Mouse (Mus musculus): ENCODE measurements around the gene Lrrc42. TPM values are rescaled to one million over a fixed set of nuclear protein-coding genes. Genes with fewer than 3 reads are reported as not detected.

The Lrrc42 gene
- total and polyA plus RNA-seq, 3 experiments = 8.6 to 48.9 TPM; not detected in 1

GRCm38 (mm10) chr4:107280843-107281475, 27.6 kb upstream of the Lrrc42 start:
- no peaks in the 10 kb centered on the region for H3K27me3 ChIP-seq (ENCODE audit: control insufficient read depth in 1 of 2, insufficient read depth in 2 of 2, low read length in 2 of 2)
- no peak overlapping the region for H3K9ac ChIP-seq (ENCODE audit: control insufficient read depth, low read depth, low read length, poor library complexity, severe bottlenecking)
- peaks cover 0 to 7% of the 10 kb centered on the region in 2 experiments; a peak in 2 of 4 replicates for H3K4me1 ChIP-seq (ENCODE audit: control insufficient read depth in 1 of 2, insufficient read depth in 2 of 2, low read length in 2 of 2)
- no peak for TF ChIP-seq JUND (IDR thresholded peaks at IDR 0.05; ENCODE audit: low read depth, low read length)
- TF ChIP-seq USF1 (IDR thresholded peaks at IDR 0.05; ENCODE audit: low read depth, low read length) = peak; percentile 59; the same call in 1 of the 2 replicates
- no peaks in the 10 kb centered on the region for H3K9me3 ChIP-seq (replicated peaks; ENCODE audit: insufficient read depth, low read length)
- DNase-seq (ENCODE audit: low read depth, low spot score) = no peak
- H3K27ac ChIP-seq (ENCODE audit: control insufficient read depth, low read depth, low read length) = no peak overlapping the region
- H3K36me3 ChIP-seq (ENCODE audit: control insufficient read depth in 1 of 2, insufficient read depth in 2 of 2, low read length in 2 of 2) = peaks cover 0 to 3% of the 10 kb centered on the region in 2 experiments; a peak in 2 of 4 replicates
- no peak overlapping the region for H3K4me3 ChIP-seq (ENCODE audit: control insufficient read depth in 1 of 2, insufficient read depth in 1 of 2, low read depth in 2 of 2, low read length in 2 of 2)
- no peaks in the 10 kb centered on the region for H3K79me2 ChIP-seq (ENCODE audit: control insufficient read depth, insufficient read depth, low read length, poor library complexity)

GRCm38 (mm10) chr4:107278188-107278707, 24.9 kb upstream of the Lrrc42 start:
- DNase-seq (ENCODE audit: low read depth, low spot score) = no peak
- Histone ChIP-seq H3K9me3 (replicated peaks; ENCODE audit: insufficient read depth, low read length) (no peaks in the 10 kb centered on the region), H3K27ac (ENCODE audit: control insufficient read depth, low read depth, low read length) (no peak overlapping the region), H3K4me3 (ENCODE audit: control insufficient read depth in 1 of 2, insufficient read depth in 1 of 2, low read depth in 2 of 2, low read length in 2 of 2) (no peak overlapping the region), H3K27me3 (ENCODE audit: control insufficient read depth in 1 of 2, insufficient read depth in 2 of 2, low read length in 2 of 2) (no peaks in the 10 kb centered on the region), H3K79me2 (ENCODE audit: control insufficient read depth, insufficient read depth, low read length, poor library complexity) (no peaks in the 10 kb centered on the region), H3K36me3 (ENCODE audit: control insufficient read depth in 1 of 2, insufficient read depth in 2 of 2, low read length in 2 of 2) (peaks cover 0 to 3% of the 10 kb centered on the region in 2 experiments; a peak in 2 of 4 replicates), H3K4me1 (ENCODE audit: control insufficient read depth in 1 of 2, insufficient read depth in 2 of 2, low read length in 2 of 2) (peaks cover 0 to 7% of the 10 kb centered on the region in 2 experiments; a peak in 2 of 4 replicates), H3K9ac (ENCODE audit: control insufficient read depth, low read depth, low read length, poor library complexity, severe bottlenecking) (no peak overlapping the region)
- no peak for TF ChIP-seq MXI1 (IDR thresholded peaks at IDR 0.05; ENCODE audit: low read depth, low read length)
- TF ChIP-seq HCFC1 (IDR thresholded peaks at IDR 0.05; ENCODE audit: low read depth, low read length) = no peak
- TF ChIP-seq CTCF (IDR thresholded peaks at IDR 0.05 in 2 of 3, conservative IDR thresholded peaks at IDR 0.05 in 1 of 3; ENCODE audit: control insufficient read depth in 1 of 3, insufficient read depth in 1 of 3, low read depth in 2 of 3, low read length in 3 of 3, poor library complexity in 1 of 3, severe bottlenecking in 1 of 3) = no peak
- TF ChIP-seq USF1 (IDR thresholded peaks at IDR 0.05; ENCODE audit: low read depth, low read length) = no peak
- no peak for TF ChIP-seq POLR2AphosphoS2 (IDR thresholded peaks at IDR 0.05; ENCODE audit: low read length)
- TF ChIP-seq MAZ (IDR thresholded peaks at IDR 0.05; ENCODE audit: low read depth, low read length) = no peak
- no peak for TF ChIP-seq ZC3H11A (IDR thresholded peaks at IDR 0.05; ENCODE audit: low read depth, low read length)
- no peak for TF ChIP-seq EP300 (IDR thresholded peaks at IDR 0.05; ENCODE audit: low read depth in 1 of 2, low read length in 2 of 2)
- TF ChIP-seq ELF1 (IDR thresholded peaks at IDR 0.05; ENCODE audit: low read depth, low read length) = no peak
- TF ChIP-seq GATA1 (IDR thresholded peaks at IDR 0.05; ENCODE audit: low read depth, low read length) = no peak
- TF ChIP-seq NRF1 (IDR thresholded peaks at IDR 0.05; ENCODE audit: insufficient read depth, low read depth, low read length, poor library complexity, severe bottlenecking) = no peak
- no peak for TF ChIP-seq RCOR1 (IDR thresholded peaks at IDR 0.05; ENCODE audit: low read depth, low read length)
- TF ChIP-seq RAD21 (IDR thresholded peaks at IDR 0.05; ENCODE audit: low read depth, low read length) = no peak
- no peak for TF ChIP-seq TCF12 (IDR thresholded peaks at IDR 0.05; ENCODE audit: low read depth, low read length)
- TF ChIP-seq KAT2A (conservative IDR thresholded peaks at IDR 0.05; ENCODE audit: low read depth, low read length) = no peak
- no peak for TF ChIP-seq ZMIZ1 (IDR thresholded peaks at IDR 0.05; ENCODE audit: low read depth, low read length)
- TF ChIP-seq UBTF (IDR thresholded peaks at IDR 0.05; ENCODE audit: borderline replicate concordance, insufficient read depth, low read depth, low read length) = no peak
- no peak for TF ChIP-seq USF2 (IDR thresholded peaks at IDR 0.05; ENCODE audit: borderline replicate concordance in 1 of 2, insufficient read depth in 1 of 2, low read depth in 1 of 2, low read length in 2 of 2)
- TF ChIP-seq ZKSCAN1 (IDR thresholded peaks at IDR 0.05; ENCODE audit: low read depth, low read length) = no peak
- TF ChIP-seq CHD1 (IDR thresholded peaks at IDR 0.05; ENCODE audit: low read depth, low read length) = no peak

All from MEL (cell line).